Mouse (Mus musculus) lung, adult 2 months (tissue): ENCODE data around the gene Ak3.

Experiments used
- CTCF ChIP-seq: fragments of 200-500 bp; IDR thresholded peaks from 2 replicates; pipeline ENCODE4 v1.5.1; 2011; ENCODE audit warnings: mild to moderate bottlenecking, low read length, control low read depth; ENCODE audit not compliant: insufficient read depth
- POLR2A ChIP-seq: fragments of 200-500 bp; IDR thresholded peaks from 2 replicates; pipeline ENCODE4 v1.6.1; 2011; ENCODE audit warnings: low read depth, mild to moderate bottlenecking, control low read depth, low read length, borderline replicate concordance; ENCODE audit errors: extremely low read depth

GRCm38 (mm10) chr19:29092194-29092593 is 44.4 kb upstream of the Ak3 start:
- TF ChIP-seq CTCF (no peak), POLR2A (no peak)
